Mouse (Mus musculus): ENCODE results near the gene Rnf149. TPM values are rescaled to one million over a fixed set of nuclear protein-coding genes. Genes with fewer than 3 reads are reported as not detected.

The Rnf149 gene
- total and polyA plus RNA-seq, 3 experiments = 12.6 to 32.3 (median 21.5) TPM

DNA sequence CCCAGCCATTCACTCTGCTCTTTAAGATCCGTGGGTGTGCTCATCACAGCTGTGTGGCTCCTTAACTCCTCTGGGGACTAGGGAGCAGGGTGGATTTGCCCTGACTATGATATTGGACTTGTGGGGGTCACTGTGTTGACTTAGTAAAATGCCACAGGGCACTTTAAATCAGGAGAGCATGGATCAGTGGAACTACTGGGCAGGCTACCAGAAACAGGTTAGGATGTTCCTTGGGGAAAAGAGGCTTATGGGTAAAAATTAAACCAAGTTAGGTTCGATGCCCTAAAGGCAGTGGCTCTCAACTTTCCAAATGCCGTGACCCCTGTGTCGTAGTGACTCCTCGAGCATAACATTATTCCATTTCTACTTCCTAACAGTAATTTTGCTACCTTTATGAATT lies 35.3 kb upstream of the Rnf149 start:
- Histone ChIP-seq H3K9ac (ENCODE audit: insufficient read depth, low read depth) (no peak overlapping the region), H3K36me3 (replicated peaks in 1 of 2; ENCODE audit: control insufficient read depth in 1 of 2, insufficient read depth in 1 of 2, low read length in 1 of 2) (no peaks in the 10 kb centered on the region), H3K4me3 (replicated peaks in 1 of 3; ENCODE audit: low read depth in 2 of 3, low read length in 2 of 3, poor library complexity in 1 of 3) (no peak overlapping the region), H3K27ac (ENCODE audit: insufficient read depth, low read depth) (no peak overlapping the region), H3K4me2 (ENCODE audit: insufficient read depth, low read depth, poor library complexity, severe bottlenecking) (no peak overlapping the region), H3K27me3 (replicated peaks) (no peaks in the 10 kb centered on the region), H3K79me2 (replicated peaks; ENCODE audit: control insufficient read depth, extremely low read depth, insufficient read depth, poor library complexity, severe bottlenecking) (no peaks in the 10 kb centered on the region), H3K4me1 (ENCODE audit: control insufficient read depth in 1 of 2, insufficient read depth in 2 of 2) (peaks cover 0 to 14% of the 10 kb centered on the region in 2 experiments; a peak in 2 of 4 replicates), H3K9me3 (replicated peaks; ENCODE audit: low read length) (no peaks in the 10 kb centered on the region)
- dilution Hi-C loops (cut with MboI; ENCODE audit: extremely low pct_ligation_motif_present, extremely low pct_unique_long_range_greater_than_20kb, low sequenced_read_pairs) = no loop called here
- DNase-seq (ENCODE audit: extremely low read depth) = no peak
- in situ Hi-C loops (cut with MboI; ENCODE audit: low pct_ligation_motif_present, low pct_unique_long_range_greater_than_20kb, low sequenced_read_pairs) = loop anchor here (10.0 kb wide), 1 partner anchor 72 kb away; no protein-coding TSS in a partner anchor
- TF ChIP-seq TBP (conservative IDR thresholded peaks at IDR 0.05; ENCODE audit: low read depth, low read length) (no peak), JUND (conservative IDR thresholded peaks at IDR 0.05; ENCODE audit: low read depth, low read length) (no peak), MEF2A (IDR thresholded peaks at IDR 0.05; ENCODE audit: borderline replicate concordance, low read depth, low read length) (no peak), EP300 (IDR thresholded peaks at IDR 0.05; ENCODE audit: low read length) (no peak), KAT2A (IDR thresholded peaks at IDR 0.05; ENCODE audit: insufficient replicate concordance, low read length) (no peak), RAD21 (IDR thresholded peaks at IDR 0.05; ENCODE audit: low read depth, low read length) (no peak), PAX5 (IDR thresholded peaks at IDR 0.05; ENCODE audit: low read length) (no peak), ETS1 (conservative IDR thresholded peaks at IDR 0.05; ENCODE audit: low read depth, low read length) (no peak), ELF1 (IDR thresholded peaks at IDR 0.05; ENCODE audit: low read depth, low read length) (no peak), ZNF384 (IDR thresholded peaks at IDR 0.05; ENCODE audit: low read depth, low read length) (no peak), BHLHE40 (IDR thresholded peaks at IDR 0.05; ENCODE audit: low read depth, low read length) (no peak)

DNA sequence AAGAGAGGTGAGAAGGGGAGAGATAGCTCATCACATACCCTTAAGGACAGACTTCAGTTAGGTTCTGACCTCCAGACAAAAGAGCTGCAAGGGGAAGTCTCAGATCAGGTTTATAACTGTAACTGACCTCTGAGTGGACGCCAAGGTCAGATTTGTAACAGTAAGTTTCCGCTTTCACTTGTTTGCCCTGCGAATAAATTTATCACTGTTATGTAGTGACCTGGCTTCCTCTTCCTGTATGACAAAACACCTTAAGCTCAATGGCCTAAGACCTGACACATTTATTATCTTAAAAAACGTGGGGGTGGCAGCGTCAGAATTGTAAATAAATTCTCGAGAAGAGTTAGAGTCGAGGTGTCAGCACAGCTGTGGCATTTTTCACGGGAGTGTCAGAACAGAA lies 31.3 kb upstream of the Rnf149 start:
- Histone ChIP-seq H3K79me2 (replicated peaks; ENCODE audit: control insufficient read depth, extremely low read depth, insufficient read depth, poor library complexity, severe bottlenecking) (no peaks in the 10 kb centered on the region), H3K27me3 (replicated peaks) (no peaks in the 10 kb centered on the region), H3K4me1 (ENCODE audit: control insufficient read depth in 1 of 2, insufficient read depth in 2 of 2) (no peaks in the 10 kb centered on the region), H3K4me3 (replicated peaks in 1 of 3; ENCODE audit: low read depth in 2 of 3, low read length in 2 of 3, poor library complexity in 1 of 3) (no peak overlapping the region), H3K9ac (ENCODE audit: insufficient read depth, low read depth) (no peak overlapping the region), H3K36me3 (replicated peaks in 1 of 2; ENCODE audit: control insufficient read depth in 1 of 2, insufficient read depth in 1 of 2, low read length in 1 of 2) (no peaks in the 10 kb centered on the region), H3K27ac (ENCODE audit: insufficient read depth, low read depth) (no peak overlapping the region), H3K9me3 (replicated peaks; ENCODE audit: low read length) (no peaks in the 10 kb centered on the region), H3K4me2 (ENCODE audit: insufficient read depth, low read depth, poor library complexity, severe bottlenecking) (no peak overlapping the region)
- TF ChIP-seq RCOR1 (conservative IDR thresholded peaks at IDR 0.05; ENCODE audit: low read depth, low read length) (no peak), SIN3A (IDR thresholded peaks at IDR 0.05; ENCODE audit: low read length) (no peak), ZC3H11A (IDR thresholded peaks at IDR 0.05; ENCODE audit: low read depth, low read length) (no peak), NRF1 (IDR thresholded peaks at IDR 0.05; ENCODE audit: low read depth, low read length) (no peak), MYC (IDR thresholded peaks at IDR 0.05; ENCODE audit: low read depth, low read length) (no peak), CHD2 (IDR thresholded peaks at IDR 0.05; ENCODE audit: low read length) (no peak)
- no peak for DNase-seq (ENCODE audit: extremely low read depth)
- dilution Hi-C loops (cut with MboI; ENCODE audit: extremely low pct_ligation_motif_present, extremely low pct_unique_long_range_greater_than_20kb, low sequenced_read_pairs) = no loop called here
- in situ Hi-C loops (cut with MboI; ENCODE audit: low pct_ligation_motif_present, low pct_unique_long_range_greater_than_20kb, low sequenced_read_pairs) = no loop called here
